Mouse (Mus musculus) midbrain, embryonic 15.5 days (tissue): ENCODE measurements at regions not wholly inside any gene's neighbourhood (a gene's known extent, or its start where the extent isn't known, plus 50 kb on each side); places are given as distances from the start of the nearest gene placed in this dataset.

ENCODE experiments used
- ATAC-seq: fragments of 200-750 bp; cut with Nextera tagmentation; replicated peaks from 2 replicates; pipeline ENCODE4 v1.8.0; 2017; ENCODE audit warnings: moderate TSS enrichment
- H3K27ac ChIP-seq: fragments of 300-500 bp; sonication (generic); 2 replicates; pipeline ENCODE4 v1.5.1; 2015; ENCODE audit warnings: mild to moderate bottlenecking, inconsistent platforms
- H3K27me3 ChIP-seq: fragments of 300-500 bp; sonication (generic); replicated peaks from 2 replicates; pipeline ENCODE4 v1.6.1; 2015; ENCODE audit warnings: inconsistent platforms
- H3K36me3 ChIP-seq: fragments of 300-500 bp; sonication (generic); replicated peaks from 2 replicates; pipeline ENCODE4 v1.6.1; 2015; ENCODE audit warnings: inconsistent platforms
- H3K4me1 ChIP-seq: fragments of 300-500 bp; sonication (generic); 2 replicates; pipeline ENCODE4 v1.6.1; 2015; ENCODE audit warnings: inconsistent platforms
- H3K4me2 ChIP-seq: fragments of 300-500 bp; sonication (generic); 2 replicates; pipeline ENCODE4 v1.6.1; 2015; ENCODE audit warnings: inconsistent platforms, mild to moderate bottlenecking, moderate library complexity
- H3K4me3 ChIP-seq: fragments of 300-500 bp; sonication (generic); 2 replicates; pipeline ENCODE4 v1.5.1; 2015; ENCODE audit warnings: mild to moderate bottlenecking, inconsistent platforms
- H3K9ac ChIP-seq: fragments of 300-500 bp; sonication (generic); 2 replicates; pipeline ENCODE4 v1.6.1; 2015; ENCODE audit warnings: mild to moderate bottlenecking, inconsistent platforms
- H3K9me3 ChIP-seq: fragments of 300-500 bp; sonication (generic); 2 replicates; pipeline ENCODE4 v1.6.1; 2016; ENCODE audit warnings: inconsistent platforms
- WGBS: fragments of 180-500 bp; shearing (Covaris S2); methylation state at CpG from one replicate; pipeline ENCODE4 v1.1.7; 2015; ENCODE audit warnings: mixed read lengths; 5-methylcytosine and 5-hydroxymethylcytosine counted together

DNA sequence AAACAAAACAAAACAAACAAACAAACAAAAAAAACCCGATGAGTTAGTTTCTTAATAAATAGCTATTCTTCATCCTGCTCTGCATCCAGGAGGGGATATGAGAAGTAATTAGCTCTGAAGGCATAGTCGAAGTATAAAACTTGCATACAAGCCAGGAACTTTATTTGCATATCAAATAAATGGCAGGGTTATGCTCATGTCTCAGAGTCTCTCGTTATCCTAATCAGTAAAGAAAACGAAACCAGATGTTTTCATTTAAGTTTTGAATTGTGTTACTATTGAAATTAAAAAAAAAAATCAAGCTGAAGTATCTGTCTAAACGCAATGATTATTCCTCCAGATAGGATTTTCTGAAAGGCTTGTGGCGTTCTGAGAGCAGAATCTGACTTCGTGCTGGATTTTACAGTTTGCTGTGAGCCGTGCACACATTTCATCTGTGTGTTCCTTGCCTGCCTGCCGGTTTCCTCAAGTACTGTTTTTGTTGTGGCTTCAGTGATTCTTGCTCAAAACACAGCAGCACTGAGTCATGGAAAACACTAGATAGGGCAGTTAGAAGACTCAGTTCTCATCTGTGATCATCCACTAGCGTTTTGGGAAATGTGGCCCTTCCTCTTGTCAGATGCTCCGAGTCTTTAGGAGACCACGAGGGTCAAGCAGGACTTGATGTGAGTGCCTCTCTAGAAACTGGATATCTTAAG lies 91.2 kb downstream of the Kcnrg start:
- ATAC-seq, result no peak
- 62% methylated on average over 12 of the region's 12 CpGs for WGBS
- Histone ChIP-seq H3K36me3 (no peaks in the 10 kb centered on the region), H3K4me3 (no peak overlapping the region), H3K4me2 (no peak overlapping the region), H3K9me3 (no peaks in the 10 kb centered on the region), H3K27me3 (no peaks in the 10 kb centered on the region; the same call in 1 of the 2 replicates), H3K27ac (no peak overlapping the region), H3K9ac (no peak overlapping the region), H3K4me1 (no peaks in the 10 kb centered on the region)

DNA sequence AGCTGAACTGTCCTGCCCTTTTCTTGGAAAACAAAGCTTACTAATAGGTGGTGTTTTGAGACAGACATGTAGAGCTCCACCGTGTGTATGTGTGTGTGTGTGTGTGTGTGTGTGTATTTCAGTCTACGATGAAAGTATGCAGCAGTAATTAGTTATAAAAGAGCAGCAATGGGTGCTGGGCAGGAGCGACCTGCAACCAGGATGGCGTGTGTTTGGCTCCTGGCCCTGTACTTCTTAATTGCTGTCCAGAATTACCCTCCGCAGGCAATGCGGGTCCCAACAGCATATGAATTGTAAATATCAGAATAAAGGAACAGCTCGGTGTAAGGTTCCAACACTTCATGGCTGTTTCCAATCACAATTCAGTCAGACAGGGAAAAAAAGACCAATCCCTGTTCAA lies 92.4 kb downstream of the Kcnrg start:
- H3K27ac ChIP-seq, result no peak overlapping the region
- 64% methylated on average over 7 of the region's 7 CpGs for WGBS
- no peak overlapping the region for H3K4me3 ChIP-seq
- H3K4me2 ChIP-seq, result no peak overlapping the region
- H3K36me3 ChIP-seq, result no peaks in the 10 kb centered on the region
- H3K4me1 ChIP-seq, result no peaks in the 10 kb centered on the region
- H3K9ac ChIP-seq, result no peak overlapping the region
- ATAC-seq, result no peak
- no peaks in the 10 kb centered on the region for H3K9me3 ChIP-seq
- no peaks in the 10 kb centered on the region; the same call in 1 of the 2 replicates for H3K27me3 ChIP-seq

DNA sequence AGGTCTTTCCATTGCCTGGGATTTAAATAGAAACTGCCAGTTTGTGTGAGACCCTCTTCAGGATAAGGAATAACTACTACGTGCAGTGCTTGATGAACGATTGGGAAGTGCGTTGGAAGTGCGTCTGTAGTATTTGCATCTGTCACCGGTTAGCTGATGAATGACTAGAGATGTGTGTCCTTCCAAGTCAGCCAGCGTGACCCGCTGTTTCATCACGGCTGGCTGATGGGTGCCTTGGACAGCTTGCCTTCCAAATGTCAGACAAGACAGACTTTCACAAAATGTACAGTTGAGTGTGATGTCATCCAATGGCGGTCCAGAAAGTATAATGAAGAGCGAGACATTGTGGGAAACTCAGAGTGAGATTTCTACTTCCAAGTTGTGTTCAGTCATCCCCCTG lies 93.9 kb downstream of the Kcnrg start:
- no peaks in the 10 kb centered on the region for H3K4me1 ChIP-seq
- 82% methylated on average over 10 of the region's 10 CpGs for WGBS
- no peak overlapping the region for H3K27ac ChIP-seq
- H3K27me3 ChIP-seq, result no peaks in the 10 kb centered on the region; the same call in 1 of the 2 replicates
- H3K4me3 ChIP-seq, result no peak overlapping the region
- H3K9ac ChIP-seq, result no peak overlapping the region
- ATAC-seq, result no peak
- no peaks in the 10 kb centered on the region for H3K36me3 ChIP-seq
- no peak overlapping the region for H3K4me2 ChIP-seq
- H3K9me3 ChIP-seq, result no peaks in the 10 kb centered on the region

DNA sequence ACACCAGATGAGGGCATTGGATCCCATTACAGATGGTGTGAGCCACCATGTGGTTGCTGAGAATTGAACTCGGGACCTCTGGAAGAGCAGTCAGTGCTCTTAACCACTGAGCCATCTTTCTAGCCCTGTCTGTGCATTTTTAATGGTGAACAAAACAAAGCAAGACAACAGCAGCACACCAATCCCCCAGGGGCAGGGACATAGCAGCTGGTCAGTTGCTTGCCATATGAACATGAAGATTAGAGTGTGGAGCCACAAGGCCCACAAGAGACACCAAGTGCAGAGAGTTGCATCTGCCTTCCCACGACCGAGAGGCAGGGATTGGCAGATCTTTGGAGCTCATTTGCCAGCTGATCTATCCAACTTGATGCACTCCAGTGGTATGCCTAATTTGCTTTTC lies 96.7 kb downstream of the Kcnrg start:
- H3K9me3 ChIP-seq, result no peaks in the 10 kb centered on the region
- no peak for ATAC-seq
- H3K4me2 ChIP-seq, result no peak overlapping the region
- WGBS, result 76% methylated on average over 3 of the region's 3 CpGs
- no peaks in the 10 kb centered on the region; the same call in 1 of the 2 replicates for H3K27me3 ChIP-seq
- H3K4me1 ChIP-seq, result no peaks in the 10 kb centered on the region
- no peak overlapping the region for H3K9ac ChIP-seq
- H3K36me3 ChIP-seq, result no peaks in the 10 kb centered on the region
- H3K4me3 ChIP-seq, result no peak overlapping the region
- no peak overlapping the region for H3K27ac ChIP-seq

DNA sequence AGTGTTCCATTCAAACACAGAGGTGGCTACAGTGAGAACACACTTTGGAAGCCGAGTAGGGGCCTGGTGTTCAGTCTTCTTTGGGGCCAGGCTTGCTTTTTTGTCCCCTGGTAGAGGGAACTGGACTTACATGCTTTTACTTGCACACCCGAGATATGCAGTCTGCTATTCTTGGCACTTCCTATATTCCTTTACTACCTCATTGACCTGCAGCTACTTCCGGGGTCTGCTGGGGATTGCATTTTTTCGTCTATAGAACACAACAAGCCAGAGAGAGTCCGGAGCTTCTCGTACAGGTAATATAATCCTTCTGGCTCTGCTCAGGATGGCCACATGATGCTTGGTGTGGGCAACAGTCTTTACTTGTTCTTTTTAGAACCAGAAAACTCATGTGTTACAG lies 99.7 kb downstream of the Kcnrg start:
- no peak overlapping the region for H3K27ac ChIP-seq
- no peak for ATAC-seq
- no peak overlapping the region for H3K9ac ChIP-seq
- no peaks in the 10 kb centered on the region for H3K27me3 ChIP-seq
- H3K36me3 ChIP-seq, result no peaks in the 10 kb centered on the region
- WGBS, result 84% methylated on average over 6 of the region's 6 CpGs
- H3K4me2 ChIP-seq, result no peak overlapping the region
- no peak overlapping the region for H3K4me3 ChIP-seq
- H3K9me3 ChIP-seq, result no peaks in the 10 kb centered on the region
- H3K4me1 ChIP-seq, result no peaks in the 10 kb centered on the region

DNA sequence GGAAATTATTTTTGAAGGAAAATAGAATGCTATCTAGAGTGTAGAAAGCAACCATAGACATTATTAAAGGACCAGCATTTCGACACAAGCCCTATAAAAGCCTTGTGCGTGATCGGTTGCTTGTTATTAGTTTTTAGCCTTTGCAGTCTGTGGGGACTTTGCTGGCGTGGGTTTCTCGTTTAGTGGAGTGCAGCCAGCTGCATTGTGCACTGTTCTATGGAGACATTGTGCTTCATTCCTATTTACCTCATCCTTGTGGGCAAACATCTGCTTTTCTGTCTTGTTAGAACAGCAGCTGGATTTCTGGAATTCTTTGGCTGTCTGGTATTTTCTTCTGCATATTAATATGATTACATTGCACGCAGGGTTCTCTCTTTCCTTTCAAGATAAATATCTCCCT lies 101.1 kb downstream of the Kcnrg start:
- Histone ChIP-seq H3K9me3 (no peaks in the 10 kb centered on the region), H3K4me2 (no peak overlapping the region), H3K4me3 (no peak overlapping the region), H3K27me3 (no peaks in the 10 kb centered on the region), H3K9ac (no peak overlapping the region), H3K36me3 (no peaks in the 10 kb centered on the region), H3K27ac (no peak overlapping the region), H3K4me1 (no peaks in the 10 kb centered on the region)
- ATAC-seq, result no peak
- WGBS, result 70% methylated on average over 6 of the region's 6 CpGs

DNA sequence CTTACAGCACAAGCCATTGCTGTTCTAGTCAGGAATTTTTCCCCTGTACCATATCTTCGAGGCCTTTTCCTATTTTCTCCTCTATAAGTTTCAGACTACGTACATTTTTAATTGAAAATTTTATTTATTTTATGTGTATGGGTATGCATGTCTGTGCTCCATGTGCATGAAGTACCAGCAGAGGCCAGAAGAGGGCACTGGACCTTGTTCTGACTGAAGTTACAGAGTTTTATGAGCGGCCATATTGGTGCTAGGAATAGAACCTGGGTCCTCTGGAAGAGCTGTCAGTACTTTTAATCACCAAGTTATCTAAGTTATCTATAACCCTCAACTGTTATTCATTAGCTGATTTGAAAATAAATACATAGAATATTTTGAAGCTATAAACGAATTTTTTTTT lies 108.5 kb downstream of the Kcnrg start:
- WGBS, result 96% methylated on average over 4 of the region's 4 CpGs
- Histone ChIP-seq H3K4me3 (no peak overlapping the region), H3K9me3 (no peaks in the 10 kb centered on the region), H3K9ac (no peak overlapping the region), H3K27me3 (no peaks in the 10 kb centered on the region), H3K36me3 (no peaks in the 10 kb centered on the region), H3K4me2 (no peak overlapping the region), H3K4me1 (no peaks in the 10 kb centered on the region), H3K27ac (no peak overlapping the region)
- no peak for ATAC-seq

DNA sequence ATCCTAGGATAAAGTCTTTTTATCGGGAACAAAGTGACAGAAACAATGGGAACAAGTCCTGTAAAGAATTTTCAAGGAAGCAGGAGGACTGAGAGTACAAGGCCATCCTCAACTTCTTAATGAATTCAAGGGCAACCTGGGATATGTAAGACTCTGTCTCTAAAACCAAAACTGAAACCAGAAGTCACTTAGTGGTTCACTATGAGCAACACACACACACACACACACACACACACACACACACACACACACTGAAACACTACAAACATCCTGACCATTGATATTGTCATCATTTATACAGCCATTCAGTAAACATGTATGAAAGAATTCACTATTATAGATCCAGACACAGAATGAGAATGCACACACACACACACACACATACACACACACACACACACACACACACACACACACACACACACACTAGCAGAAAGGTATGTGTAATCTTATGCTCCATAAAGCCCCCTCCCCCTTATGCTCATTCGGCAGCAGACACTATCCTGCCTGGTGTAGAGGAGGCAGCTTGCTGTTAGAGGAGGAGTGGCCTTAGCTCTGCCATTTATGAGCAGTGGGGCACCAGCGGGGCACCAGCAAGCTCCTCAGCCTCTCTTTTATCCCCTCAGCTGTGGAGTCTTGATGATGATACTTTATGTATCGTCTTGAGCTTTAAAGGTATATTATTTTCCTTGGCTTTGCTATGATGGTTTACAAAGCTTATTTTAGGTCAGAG lies 111.3 kb downstream of the Kcnrg start:
- no peak overlapping the region for H3K9ac ChIP-seq
- H3K36me3 ChIP-seq, result no peaks in the 10 kb centered on the region
- no peaks in the 10 kb centered on the region for H3K9me3 ChIP-seq
- H3K4me3 ChIP-seq, result no peak overlapping the region
- no peaks in the 10 kb centered on the region for H3K27me3 ChIP-seq
- no peak overlapping the region for H3K27ac ChIP-seq
- no peak for ATAC-seq
- no peak overlapping the region for H3K4me2 ChIP-seq
- H3K4me1 ChIP-seq, result no peaks in the 10 kb centered on the region
- 47% methylated on average over 4 of the region's 4 CpGs for WGBS

DNA sequence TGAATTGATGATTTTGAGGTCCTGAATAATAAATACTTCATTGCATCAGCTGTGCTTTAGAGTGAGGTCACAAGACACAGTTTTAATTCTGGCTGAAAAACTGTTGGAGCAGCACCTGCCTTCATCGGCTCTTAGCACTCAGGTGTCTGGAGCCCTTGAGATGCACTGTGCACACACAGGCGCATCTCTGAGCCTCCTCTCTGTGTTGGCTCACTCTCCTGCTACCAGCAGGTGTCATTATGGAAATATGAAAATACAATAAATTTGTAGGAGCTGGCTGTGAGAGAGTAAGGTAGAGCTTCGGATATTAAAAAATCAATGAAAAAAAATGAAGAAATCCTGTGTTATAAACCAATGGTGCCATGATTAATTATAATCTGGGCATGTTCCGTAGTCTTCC lies 114.0 kb downstream of the Kcnrg start:
- no peaks in the 10 kb centered on the region for H3K4me1 ChIP-seq
- H3K27me3 ChIP-seq, result no peaks in the 10 kb centered on the region
- H3K9me3 ChIP-seq, result no peaks in the 10 kb centered on the region
- H3K4me2 ChIP-seq, result no peak overlapping the region
- no peak overlapping the region for H3K27ac ChIP-seq
- no peak overlapping the region for H3K9ac ChIP-seq
- no peak for ATAC-seq
- no peak overlapping the region for H3K4me3 ChIP-seq
- WGBS, result 87% methylated on average over 4 of the region's 4 CpGs
- no peaks in the 10 kb centered on the region for H3K36me3 ChIP-seq

DNA sequence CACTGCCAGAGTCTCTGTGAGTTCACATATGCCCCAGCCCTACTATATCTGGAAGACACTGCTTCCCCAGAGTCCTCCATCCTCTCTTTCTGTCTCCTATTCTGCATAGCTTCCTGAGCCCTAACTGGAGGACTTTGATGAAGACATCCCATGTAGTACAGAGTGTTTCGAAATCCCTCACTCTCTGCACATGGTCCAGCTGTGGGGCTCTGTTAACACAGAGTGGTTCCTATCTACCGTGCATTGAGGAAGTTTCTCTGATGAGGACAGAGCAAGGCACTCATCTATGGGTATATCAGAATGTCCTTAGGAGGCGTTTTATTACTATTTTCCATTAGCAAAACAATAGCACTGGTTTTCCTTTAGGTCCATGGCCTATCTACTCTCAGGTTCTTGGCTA lies 117.7 kb downstream of the Kcnrg start:
- ATAC-seq, result no peak
- H3K4me2 ChIP-seq, result no peak overlapping the region
- 91% methylated on average over 3 of the region's 3 CpGs for WGBS
- no peaks in the 10 kb centered on the region for H3K4me1 ChIP-seq
- no peaks in the 10 kb centered on the region for H3K9me3 ChIP-seq
- no peak overlapping the region for H3K27ac ChIP-seq
- H3K4me3 ChIP-seq, result no peak overlapping the region
- no peaks in the 10 kb centered on the region for H3K36me3 ChIP-seq
- H3K9ac ChIP-seq, result no peak overlapping the region
- H3K27me3 ChIP-seq, result no peaks in the 10 kb centered on the region

DNA sequence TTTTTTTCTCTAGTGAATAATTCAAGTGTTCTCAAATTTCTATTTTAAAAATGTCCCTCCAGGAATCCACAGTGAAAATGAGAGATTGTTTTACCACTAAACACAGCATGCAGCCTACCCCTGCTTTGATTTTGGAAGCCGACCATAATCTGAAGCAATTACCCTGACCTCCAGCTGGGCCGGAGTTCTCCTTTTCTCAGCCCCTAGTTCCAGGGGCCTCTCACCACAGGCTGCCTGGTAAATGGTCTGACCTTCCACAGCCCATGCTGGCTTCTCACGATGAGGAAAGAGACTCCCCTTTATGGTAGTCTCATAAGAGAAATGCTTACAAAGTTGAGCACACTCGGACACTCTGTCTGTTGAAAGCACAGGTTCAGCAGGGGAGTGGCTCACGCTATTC lies 121.3 kb downstream of the Kcnrg start:
- Histone ChIP-seq H3K9me3 (no peaks in the 10 kb centered on the region), H3K36me3 (no peaks in the 10 kb centered on the region), H3K4me3 (no peak overlapping the region), H3K27ac (no peak overlapping the region), H3K9ac (no peak overlapping the region), H3K27me3 (no peaks in the 10 kb centered on the region), H3K4me1 (no peaks in the 10 kb centered on the region), H3K4me2 (no peak overlapping the region)
- no peak for ATAC-seq
- 36% methylated on average over 5 of the region's 5 CpGs for WGBS

DNA sequence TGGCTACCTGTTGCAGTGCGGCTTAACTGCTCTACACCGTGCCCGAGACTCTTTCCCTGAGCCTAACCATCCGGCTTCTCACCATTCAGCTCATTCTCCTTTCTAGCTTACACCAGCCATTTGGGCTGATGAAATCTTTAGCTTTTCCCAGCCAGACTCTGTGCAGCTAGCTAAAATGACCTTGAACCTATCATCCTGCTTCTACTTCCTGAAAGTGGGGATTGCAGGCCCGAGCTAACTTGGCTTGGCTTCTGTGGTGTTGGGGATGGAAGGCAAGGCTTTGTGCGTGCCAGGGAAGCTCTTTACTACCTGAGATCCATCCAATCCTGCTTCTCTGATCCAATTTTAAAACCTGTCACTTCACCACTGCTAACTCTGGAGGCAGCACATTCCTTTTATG lies 128.3 kb downstream of the Kcnrg start:
- no peaks in the 10 kb centered on the region for H3K27me3 ChIP-seq
- peaks cover 2% of the 10 kb centered on the region; the same call in 1 of the 2 replicates for H3K4me1 ChIP-seq
- no peak overlapping the region for H3K4me2 ChIP-seq
- H3K36me3 ChIP-seq, result no peaks in the 10 kb centered on the region
- ATAC-seq, result no peak
- 80% methylated on average over 6 of the region's 6 CpGs for WGBS
- H3K9me3 ChIP-seq, result no peaks in the 10 kb centered on the region
- no peak overlapping the region for H3K9ac ChIP-seq
- H3K27ac ChIP-seq, result no peak overlapping the region
- no peak overlapping the region for H3K4me3 ChIP-seq
